Comparison of ENCODE assay signal across 8 mouse cellular contexts in genomic region chr9:80386000-80386399, GRCm38 (mm10).
DNase-seq lines count a peak whose midpoint lies in the region; ATAC-seq and TF ChIP-seq lines count a peak whose summit lies in the region.

No protein-coding gene starts in this region.

- WGBS in forebrain, postnatal 0 days = 45% methylated on average over 7 of the region's 7 CpGs
- 45% methylated on average over 7 of the region's 7 CpGs for WGBS in forebrain, embryonic 10.5 days
- WGBS in kidney, postnatal 0 days = 46% methylated on average over 7 of the region's 7 CpGs

- no peak overlapping the region for H3K9ac ChIP-seq in forebrain, postnatal 0 days
- H3K9ac ChIP-seq in kidney, postnatal 0 days (ENCODE audit: low read depth, low read length) = no peak overlapping the region

- peak; percentile 70 for TF ChIP-seq CTCF in forebrain, postnatal 0 days (IDR thresholded peaks at IDR 0.05; ENCODE audit: low read depth)
- peak; percentile 71 for TF ChIP-seq CTCF in kidney, postnatal 0 days (IDR thresholded peaks at IDR 0.05; ENCODE audit: low read depth)

- no peaks in the 10 kb centered on the region for H3K27me3 ChIP-seq in forebrain, postnatal 0 days (ENCODE audit: insufficient read depth, low read length)
- peaks cover 6% of the 10 kb centered on the region; the same call in 1 of the 2 replicates for H3K27me3 ChIP-seq in forebrain, embryonic 10.5 days (ENCODE audit: poor library complexity, severe bottlenecking)
- H3K27me3 ChIP-seq in kidney, postnatal 0 days (ENCODE audit: insufficient read depth, low read length) = no peaks in the 10 kb centered on the region

- H3K36me3 ChIP-seq in forebrain, postnatal 0 days (ENCODE audit: insufficient read depth) = no peaks in the 10 kb centered on the region
- no peaks in the 10 kb centered on the region for H3K36me3 ChIP-seq in forebrain, embryonic 10.5 days (replicated peaks)
- no peaks in the 10 kb centered on the region for H3K36me3 ChIP-seq in kidney, postnatal 0 days (ENCODE audit: insufficient read depth, low read length)

- H3K4me1 ChIP-seq in forebrain, postnatal 0 days (ENCODE audit: insufficient read depth) = no peaks in the 10 kb centered on the region
- peaks cover 7% of the 10 kb centered on the region for H3K4me1 ChIP-seq in forebrain, embryonic 10.5 days
- H3K4me1 ChIP-seq in kidney, postnatal 0 days (replicated peaks; ENCODE audit: insufficient read depth, low read length) = no peaks in the 10 kb centered on the region

- DNase-seq in forebrain, postnatal 0 days = peak; percentile 21
- no peak for DNase-seq in forebrain, embryonic 10.5 days (ENCODE audit: extremely low spot score, low spot score)
- DNase-seq in right cerebral cortex, adult 18-20 months = peak; percentile 29
- DNase-seq in right cerebral cortex, postnatal 25 days = no peak
- DNase-seq in kidney, postnatal 0 days (ENCODE audit: low spot score) = peak; percentile 43
- DNase-seq in thymus, postnatal 36 days = peak; percentile 33 to 39

- no peak overlapping the region for H3K27ac ChIP-seq in forebrain, postnatal 0 days (ENCODE audit: low read depth, low read length)
- H3K27ac ChIP-seq in forebrain, embryonic 10.5 days = no peak overlapping the region
- no peak overlapping the region for H3K27ac ChIP-seq in kidney, postnatal 0 days

- ATAC-seq in forebrain, postnatal 0 days = 0 out of 2 replicates have a peak, but pooled peaks have one; percentile 38
- ATAC-seq in common myeloid progenitor, adult 5-6 weeks (replicated peaks; ENCODE audit: low read depth, poor library complexity, severe bottlenecking) = peak; percentile 76
- ATAC-seq in kidney, postnatal 0 days (replicated peaks; ENCODE audit: low FRiP score, low read depth) = no peak
- peak; percentile 70 for ATAC-seq in megakaryocyte, adult 5-6 weeks (ENCODE audit: poor library complexity, severe bottlenecking)

- no peak overlapping the region for H3K4me3 ChIP-seq in forebrain, postnatal 0 days (ENCODE audit: low read depth, low read length)
- no peak overlapping the region for H3K4me3 ChIP-seq in forebrain, embryonic 10.5 days
- H3K4me3 ChIP-seq in kidney, postnatal 0 days (replicated peaks; ENCODE audit: low read depth, low read length) = no peak overlapping the region

- H3K4me2 ChIP-seq in forebrain, postnatal 0 days (ENCODE audit: low read depth) = no peak overlapping the region
- no peak overlapping the region for H3K4me2 ChIP-seq in kidney, postnatal 0 days (ENCODE audit: low read length)

- no peaks in the 10 kb centered on the region for H3K9me3 ChIP-seq in forebrain, postnatal 0 days (ENCODE audit: low read length)
- no peaks in the 10 kb centered on the region for H3K9me3 ChIP-seq in forebrain, embryonic 10.5 days
- H3K9me3 ChIP-seq in kidney, postnatal 0 days (replicated peaks; ENCODE audit: low read length) = no peaks in the 10 kb centered on the region

Comparison
In these comparisons a context has a peak if more than half of its experiments do, and no peak if none do; other contexts are left out.
1. DNase-seq: peak in forebrain, postnatal 0 days (single experiment), right cerebral cortex, adult 18-20 months (single experiment), kidney, postnatal 0 days (single experiment) and thymus, postnatal 36 days (2 of 2); none in forebrain, embryonic 10.5 days (single experiment) and right cerebral cortex, postnatal 25 days (single experiment).